Comparison of ENCODE assay signal across 16 mouse cellular contexts in genomic region chr9:65998965-65999364, GRCm38 (mm10).
DNase-seq lines count a peak whose midpoint lies in the region; ATAC-seq and TF ChIP-seq lines count a peak whose summit lies in the region.
"Had no signal": no experiment of that assay in that cellular context is flagged by ENCODE, and none has a peak within 500 bp of the region (broad histone marks: within the 10 kb centered on the region; RNA-seq: fewer than 3 reads in every experiment).

No protein-coding gene starts in this region.

- H3K9ac ChIP-seq in neural tube, embryonic 15.5 days (replicated peaks): no peak overlapping the region
- H3K9ac ChIP-seq in limb, embryonic 14.5 days (ENCODE audit: low read depth, low read length, severe bottlenecking): no peak overlapping the region
- H3K9ac ChIP-seq: embryonic facial prominence, embryonic 12.5 days; forebrain, embryonic 12.5 days; forebrain, postnatal 0 days; heart, embryonic 15.5 days; hindbrain, embryonic 14.5 days had no signal

- intact Hi-C loops in gastrocnemius, adult 2 months (cut with DNase I): no loop called here

- H3K27ac ChIP-seq in gastrocnemius, adult 2 months: peak overlapping the region; percentile 62
- 0 out of 2 replicates have a peak overlapping the region, but pooled peaks have one; percentile 23 for H3K27ac ChIP-seq in neural tube, embryonic 15.5 days (replicated peaks)
- 0 out of 2 replicates have a peak overlapping the region, but pooled peaks have one; percentile 27 for H3K27ac ChIP-seq in limb, embryonic 14.5 days (replicated peaks; ENCODE audit: low read depth, low read length)
- H3K27ac ChIP-seq: embryonic facial prominence, embryonic 12.5 days; forebrain, embryonic 12.5 days; heart, adult 2 months; heart, embryonic 15.5 days; hindbrain, embryonic 14.5 days had no signal

- peak overlapping the region; percentile 15; the same call in 1 of the 2 replicates for H3K4me3 ChIP-seq in gastrocnemius, adult 2 months
- H3K4me3 ChIP-seq in neural tube, embryonic 15.5 days (replicated peaks): no peak overlapping the region
- no peak overlapping the region for H3K4me3 ChIP-seq in limb, embryonic 14.5 days (replicated peaks; ENCODE audit: low read length)
- H3K4me3 ChIP-seq: embryonic facial prominence, embryonic 12.5 days; forebrain, embryonic 12.5 days; heart, adult 2 months; heart, embryonic 15.5 days had no signal

- H3K9me3 ChIP-seq in neural tube, embryonic 15.5 days (replicated peaks): no peaks in the 10 kb centered on the region
- H3K9me3 ChIP-seq in limb, embryonic 14.5 days (ENCODE audit: control insufficient read depth, low read length): no peaks in the 10 kb centered on the region
- H3K9me3 ChIP-seq: embryonic facial prominence, embryonic 12.5 days; forebrain, embryonic 12.5 days; heart, embryonic 15.5 days had no signal

- peaks cover 3% of the 10 kb centered on the region; the same call in 1 of the 2 replicates for H3K4me1 ChIP-seq in neural tube, embryonic 15.5 days
- peaks cover 5% of the 10 kb centered on the region; the same call in 1 of the 2 replicates for H3K4me1 ChIP-seq in limb, embryonic 14.5 days (ENCODE audit: control insufficient read depth, insufficient read depth, low read length)
- H3K4me1 ChIP-seq: embryonic facial prominence, embryonic 12.5 days; forebrain, embryonic 12.5 days; heart, embryonic 15.5 days had no signal

- no peak for TF ChIP-seq POLR2A in limb, embryonic 14.5 days (IDR thresholded peaks at IDR 0.05; ENCODE audit: borderline replicate concordance, extremely low read depth, insufficient read depth, insufficient read length)

- H3K36me3 ChIP-seq in neural tube, embryonic 15.5 days: peaks cover 11% of the 10 kb centered on the region
- H3K36me3 ChIP-seq in limb, embryonic 14.5 days (ENCODE audit: control insufficient read depth, insufficient read depth, low read length): peaks cover 17% of the 10 kb centered on the region

- no peak overlapping the region for H3K4me2 ChIP-seq in neural tube, embryonic 15.5 days
- H3K4me2 ChIP-seq in limb, embryonic 14.5 days (replicated peaks; ENCODE audit: low read depth, low read length, severe bottlenecking): no peak overlapping the region
- H3K4me2 ChIP-seq: embryonic facial prominence, embryonic 12.5 days; forebrain, embryonic 12.5 days; heart, embryonic 11.5 days; heart, embryonic 15.5 days; hindbrain, embryonic 14.5 days had no signal

- 26% methylated on average over 5 of the region's 5 CpGs for WGBS in neural tube, embryonic 15.5 days
- WGBS in limb, embryonic 14.5 days: 17% methylated on average over 5 of the region's 5 CpGs

- no peak for TF ChIP-seq CTCF in gastrocnemius, adult 2 months (IDR thresholded peaks at IDR 0.05)

- peak; percentile 38; the same call in 1 of the 2 replicates for ATAC-seq in neural tube, embryonic 15.5 days (ENCODE audit: low FRiP score)
- ATAC-seq in limb, embryonic 14.5 days (ENCODE audit: low FRiP score, low read depth): peak; percentile 60
- ATAC-seq: forebrain, postnatal 0 days had no signal

- DNase-seq in gastrocnemius, adult 2 months: no peak
- no peak for DNase-seq in gastrocnemius, postnatal 10 days
- no peak for DNase-seq in neural tube, embryonic 10.5 days (ENCODE audit: extremely low spot score, low spot score)
- peak; percentile 51 for DNase-seq in limb, embryonic 14.5 days (ENCODE audit: low spot score)
- DNase-seq in left cerebral cortex, adult 9 months (ENCODE audit: low spot score in 2 of 2): no peak
- DNase-seq: adrenal gland, adult 2 months; cerebellum, adult 2 months; forebrain, postnatal 0 days; heart, postnatal 14 days had no signal

- H3K27me3 ChIP-seq in neural tube, embryonic 15.5 days (replicated peaks): no peaks in the 10 kb centered on the region
- H3K27me3 ChIP-seq in limb, embryonic 14.5 days (ENCODE audit: control insufficient read depth, insufficient read depth, low read length): no peaks in the 10 kb centered on the region
- H3K27me3 ChIP-seq: embryonic facial prominence, embryonic 12.5 days; forebrain, embryonic 12.5 days; heart, embryonic 15.5 days had no signal
